Mouse (Mus musculus) liver, embryonic 14.5 days (tissue): Measurements from ENCODE around the gene Olfr455.

Source experiments
- CTCF ChIP-seq: IDR thresholded peaks from 2 replicates; pipeline ENCODE4 v1.5.1; 2016; ENCODE audit warnings: antibody characterized with exemption, low read depth, control low read depth
- EP300 ChIP-seq: IDR thresholded peaks from 2 replicates; pipeline ENCODE4 v1.6.1; 2016; ENCODE audit warnings: antibody characterized with exemption, low read depth

DNA sequence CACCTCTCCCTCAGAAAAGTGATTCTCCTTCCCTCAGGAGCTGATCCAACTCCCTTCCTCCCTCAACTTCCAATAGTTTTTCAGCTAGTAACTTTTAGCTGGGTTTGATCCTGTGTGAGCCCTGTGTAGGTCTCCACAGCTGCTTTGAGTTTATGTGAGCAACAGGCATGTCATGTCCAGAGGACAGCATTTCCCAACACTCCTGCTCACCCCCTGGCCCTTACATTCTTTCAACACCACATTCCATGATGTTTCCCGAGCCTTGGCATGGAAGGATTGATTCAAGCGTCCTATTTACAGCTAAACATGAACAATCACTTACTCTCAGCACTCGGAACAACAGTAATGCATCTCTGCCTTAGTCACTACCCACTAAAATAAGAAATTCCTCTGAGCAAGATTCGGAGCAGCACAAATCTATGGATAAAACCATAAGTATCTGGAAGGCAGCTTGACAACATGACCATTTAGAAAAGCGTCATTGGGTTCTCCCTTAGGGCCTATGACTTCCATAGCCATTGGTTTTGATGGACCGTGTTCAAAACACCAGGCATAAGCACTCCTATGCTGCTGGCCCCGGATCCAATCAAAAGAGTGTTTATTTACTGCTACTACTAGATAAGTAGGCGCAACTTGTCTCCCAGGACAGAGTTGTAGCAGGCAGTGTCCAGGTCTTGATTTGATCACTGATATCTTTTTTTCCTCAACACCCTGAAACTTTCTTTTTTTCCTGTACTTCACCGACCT, 35.5 kb upstream of the Olfr455 start:
- TF ChIP-seq CTCF (no peak), EP300 (no peak)
